ENCODE assay signal across 14 mouse cellular contexts in genomic region chr7:25684659-25685058, GRCm38 (mm10).
"Had no signal": no experiment of that assay in that cellular context is flagged by ENCODE, and none has a peak within 500 bp of the region (broad histone marks: within the 10 kb centered on the region; RNA-seq: fewer than 3 reads in every experiment).

No protein-coding gene starts in this region.

- H3K4me2 ChIP-seq: limb, embryonic 15.5 days; lung, embryonic 15.5 days; midbrain, embryonic 11.5 days; midbrain, embryonic 15.5 days; neural tube, embryonic 12.5 days had no signal

- H3K9me3 ChIP-seq: limb, embryonic 15.5 days; lung, embryonic 15.5 days; midbrain, embryonic 15.5 days; neural tube, embryonic 12.5 days had no signal

- DNase-seq: kidney, adult 8-10 months; kidney, postnatal 25 days; lung, postnatal 14 days; retina, postnatal 1 day; right cerebral cortex, postnatal 4 days; thymus, postnatal 14 days had no signal

- H3K9ac ChIP-seq: limb, embryonic 15.5 days; lung, embryonic 15.5 days; midbrain, embryonic 15.5 days; neural tube, embryonic 12.5 days had no signal

- H3K36me3 ChIP-seq: limb, embryonic 15.5 days; lung, embryonic 15.5 days; midbrain, embryonic 15.5 days; neural tube, embryonic 12.5 days had no signal

- H3K27ac ChIP-seq: left cerebral cortex, adult 2 months; limb, embryonic 15.5 days; lung, embryonic 15.5 days; midbrain, embryonic 15.5 days; neural tube, embryonic 12.5 days had no signal

- H3K4me3 ChIP-seq: left cerebral cortex, adult 2 months; limb, embryonic 15.5 days; lung, embryonic 15.5 days; midbrain, embryonic 15.5 days; neural tube, embryonic 12.5 days had no signal

- ATAC-seq: inflammation-experienced regulatory T-cells, adult 6 months; intestine, postnatal 0 days; midbrain, embryonic 15.5 days had no signal
